Mouse (Mus musculus): ENCODE data around the gene Calm2. TPM values are rescaled to one million over a fixed set of nuclear protein-coding genes. Genes with fewer than 3 reads are reported as not detected.

Gene Calm2
- 1,326 and 1,445 TPM in 2 replicates for polyA plus RNA-seq (2014; fragmentation: Nextera tagmentation; extraction: Ambion mirVana)

- ATAC-seq (ENCODE audit: low FRiP score) (peak; percentile 92), DNase-seq (ENCODE audit: low spot score, missing footprints) (peak; percentile 99)
- peak within 1 kb of the TSS; percentile 67 for H3K4me2 ChIP-seq
- H3K27me3 ChIP-seq (ENCODE audit: control insufficient read depth, insufficient read depth, low read length), result no peaks in the 10 kb centered on the region
- peak within 1 kb of the TSS; percentile 91 for H3K4me3 ChIP-seq (ENCODE audit: low read depth, low read length)
- peak within 1 kb of the TSS; percentile 99 for H3K27ac ChIP-seq (ENCODE audit: low read depth, low read length)
- peak within 1 kb of the TSS; percentile 100 for H3K9ac ChIP-seq (ENCODE audit: low read length)
- WGBS, result under 1% methylated on average over 60 of the region's 69 CpGs
- H3K9me3 ChIP-seq (ENCODE audit: control insufficient read depth, low read length), result no peaks in the 10 kb centered on the region
- H3K4me1 ChIP-seq (ENCODE audit: control insufficient read depth, insufficient read depth, low read length), result peaks cover 29% of the 10 kb centered on the region
- no peaks in the 10 kb centered on the region for H3K36me3 ChIP-seq (ENCODE audit: control insufficient read depth, insufficient read depth, low read length)
Observed at GRCm38 (mm10) chr17:87446767-87447611, at the start of gene Calm2. Gene Calm2, minus strand, starts transcription at chr17:87446935.

GRCm38 (mm10) chr17:87495504-87495903, 48.8 kb upstream of the Calm2 start:
- Histone ChIP-seq H3K27ac (ENCODE audit: low read depth, low read length) (no peak overlapping the region), H3K4me1 (ENCODE audit: control insufficient read depth, insufficient read depth, low read length) (no peaks in the 10 kb centered on the region), H3K4me2 (no peak overlapping the region), H3K9me3 (ENCODE audit: control insufficient read depth, low read length) (no peaks in the 10 kb centered on the region), H3K36me3 (ENCODE audit: control insufficient read depth, insufficient read depth, low read length) (no peaks in the 10 kb centered on the region), H3K4me3 (ENCODE audit: low read depth, low read length) (no peak overlapping the region), H3K27me3 (ENCODE audit: control insufficient read depth, insufficient read depth, low read length) (no peaks in the 10 kb centered on the region), H3K9ac (ENCODE audit: low read length) (no peak overlapping the region)
- no peak for ATAC-seq (ENCODE audit: low FRiP score)
- 92% methylated on average over 4 of the region's 4 CpGs for WGBS
- no peak for DNase-seq (ENCODE audit: low spot score, missing footprints)

- H3K27ac ChIP-seq (ENCODE audit: low read depth, low read length), result no peak overlapping the region
- H3K9ac ChIP-seq (ENCODE audit: low read length), result no peak overlapping the region
- H3K27me3 ChIP-seq (ENCODE audit: control insufficient read depth, insufficient read depth, low read length), result no peaks in the 10 kb centered on the region
- no peaks in the 10 kb centered on the region for H3K36me3 ChIP-seq (ENCODE audit: control insufficient read depth, insufficient read depth, low read length)
- 97% methylated on average over 4 of the region's 4 CpGs for WGBS
- no peaks in the 10 kb centered on the region for H3K4me1 ChIP-seq (ENCODE audit: control insufficient read depth, insufficient read depth, low read length)
- no peak overlapping the region for H3K4me2 ChIP-seq
- no peaks in the 10 kb centered on the region for H3K9me3 ChIP-seq (ENCODE audit: control insufficient read depth, low read length)
- no peak for DNase-seq (ENCODE audit: low spot score, missing footprints)
- H3K4me3 ChIP-seq (ENCODE audit: low read depth, low read length), result no peak overlapping the region
- ATAC-seq (ENCODE audit: low FRiP score), result no peak
Observed at GRCm38 (mm10) chr17:87494310-87494709, 47.6 kb upstream of the Calm2 start.

GRCm38 (mm10) chr17:87492286-87492685, 45.6 kb upstream of the Calm2 start:
- no peak overlapping the region for H3K4me3 ChIP-seq (ENCODE audit: low read depth, low read length)
- WGBS, result 38% methylated on average over 4 of the region's 4 CpGs
- H3K9ac ChIP-seq (ENCODE audit: low read length), result no peak overlapping the region
- H3K27ac ChIP-seq (ENCODE audit: low read depth, low read length), result no peak overlapping the region
- no peaks in the 10 kb centered on the region for H3K36me3 ChIP-seq (ENCODE audit: control insufficient read depth, insufficient read depth, low read length)
- H3K27me3 ChIP-seq (ENCODE audit: control insufficient read depth, insufficient read depth, low read length), result no peaks in the 10 kb centered on the region
- DNase-seq (ENCODE audit: low spot score, missing footprints) (no peak), ATAC-seq (ENCODE audit: low FRiP score) (no peak)
- H3K4me2 ChIP-seq, result no peak overlapping the region
- H3K9me3 ChIP-seq (ENCODE audit: control insufficient read depth, low read length), result no peaks in the 10 kb centered on the region
- no peaks in the 10 kb centered on the region for H3K4me1 ChIP-seq (ENCODE audit: control insufficient read depth, insufficient read depth, low read length)

GRCm38 (mm10) chr17:87490295-87490694, 43.6 kb upstream of the Calm2 start:
- DNase-seq (ENCODE audit: low spot score, missing footprints) (no peak), ATAC-seq (ENCODE audit: low FRiP score) (no peak)
- no peak overlapping the region for H3K4me3 ChIP-seq (ENCODE audit: low read depth, low read length)
- no peak overlapping the region for H3K4me2 ChIP-seq
- H3K4me1 ChIP-seq (ENCODE audit: control insufficient read depth, insufficient read depth, low read length), result no peaks in the 10 kb centered on the region
- no peaks in the 10 kb centered on the region for H3K27me3 ChIP-seq (ENCODE audit: control insufficient read depth, insufficient read depth, low read length)
- no peak overlapping the region for H3K9ac ChIP-seq (ENCODE audit: low read length)
- H3K27ac ChIP-seq (ENCODE audit: low read depth, low read length), result no peak overlapping the region
- no peaks in the 10 kb centered on the region for H3K9me3 ChIP-seq (ENCODE audit: control insufficient read depth, low read length)
- 73% methylated on average over 6 of the region's 6 CpGs for WGBS
- H3K36me3 ChIP-seq (ENCODE audit: control insufficient read depth, insufficient read depth, low read length), result no peaks in the 10 kb centered on the region

- Histone ChIP-seq H3K27ac (ENCODE audit: low read depth, low read length) (no peak overlapping the region), H3K27me3 (ENCODE audit: control insufficient read depth, insufficient read depth, low read length) (no peaks in the 10 kb centered on the region), H3K36me3 (ENCODE audit: control insufficient read depth, insufficient read depth, low read length) (no peaks in the 10 kb centered on the region), H3K4me2 (no peak overlapping the region), H3K9ac (ENCODE audit: low read length) (no peak overlapping the region), H3K4me1 (ENCODE audit: control insufficient read depth, insufficient read depth, low read length) (no peaks in the 10 kb centered on the region), H3K9me3 (ENCODE audit: control insufficient read depth, low read length) (no peaks in the 10 kb centered on the region), H3K4me3 (ENCODE audit: low read depth, low read length) (no peak overlapping the region)
- WGBS, result 92% methylated on average over 5 of the region's 5 CpGs
- ATAC-seq (ENCODE audit: low FRiP score) (no peak), DNase-seq (ENCODE audit: low spot score, missing footprints) (no peak)
Observed at GRCm38 (mm10) chr17:87485751-87486150, 39.0 kb upstream of the Calm2 start.

- ATAC-seq (ENCODE audit: low FRiP score) (no peak), DNase-seq (ENCODE audit: low spot score, missing footprints) (peak; percentile 75)
- H3K4me2 ChIP-seq, result no peak overlapping the region
- no peaks in the 10 kb centered on the region for H3K36me3 ChIP-seq (ENCODE audit: control insufficient read depth, insufficient read depth, low read length)
- H3K27ac ChIP-seq (ENCODE audit: low read depth, low read length), result no peak overlapping the region
- H3K4me3 ChIP-seq (ENCODE audit: low read depth, low read length), result no peak overlapping the region
- 63% methylated on average over 3 of the region's 3 CpGs for WGBS
- no peaks in the 10 kb centered on the region for H3K4me1 ChIP-seq (ENCODE audit: control insufficient read depth, insufficient read depth, low read length)
- no peak overlapping the region for H3K9ac ChIP-seq (ENCODE audit: low read length)
- H3K9me3 ChIP-seq (ENCODE audit: control insufficient read depth, low read length), result no peaks in the 10 kb centered on the region
- H3K27me3 ChIP-seq (ENCODE audit: control insufficient read depth, insufficient read depth, low read length), result no peaks in the 10 kb centered on the region
Observed at GRCm38 (mm10) chr17:87482867-87483266, 36.1 kb upstream of the Calm2 start.

GRCm38 (mm10) chr17:87478569-87478968, 31.8 kb upstream of the Calm2 start:
- Histone ChIP-seq H3K4me1 (ENCODE audit: control insufficient read depth, insufficient read depth, low read length) (peaks cover 11% of the 10 kb centered on the region; the same call in 1 of the 2 replicates), H3K9me3 (ENCODE audit: control insufficient read depth, low read length) (no peaks in the 10 kb centered on the region), H3K27me3 (ENCODE audit: control insufficient read depth, insufficient read depth, low read length) (peaks cover 4% of the 10 kb centered on the region), H3K4me2 (no peak overlapping the region), H3K27ac (ENCODE audit: low read depth, low read length) (no peak overlapping the region), H3K4me3 (ENCODE audit: low read depth, low read length) (no peak overlapping the region), H3K36me3 (ENCODE audit: control insufficient read depth, insufficient read depth, low read length) (no peaks in the 10 kb centered on the region), H3K9ac (ENCODE audit: low read length) (no peak overlapping the region)
- 74% methylated on average over 9 of the region's 9 CpGs for WGBS
- DNase-seq (ENCODE audit: low spot score, missing footprints), result peak; percentile 76
- ATAC-seq (ENCODE audit: low FRiP score), result no peak

GRCm38 (mm10) chr17:87477611-87478010, 30.9 kb upstream of the Calm2 start:
- no peaks in the 10 kb centered on the region for H3K36me3 ChIP-seq (ENCODE audit: control insufficient read depth, insufficient read depth, low read length)
- DNase-seq (ENCODE audit: low spot score, missing footprints) (no peak), ATAC-seq (ENCODE audit: low FRiP score) (no peak)
- no peak overlapping the region for H3K4me2 ChIP-seq
- no peaks in the 10 kb centered on the region for H3K9me3 ChIP-seq (ENCODE audit: control insufficient read depth, low read length)
- no peak overlapping the region for H3K4me3 ChIP-seq (ENCODE audit: low read depth, low read length)
- H3K4me1 ChIP-seq (ENCODE audit: control insufficient read depth, insufficient read depth, low read length), result peaks cover 15% of the 10 kb centered on the region; the same call in 1 of the 2 replicates
- WGBS, result 71% methylated on average over 16 of the region's 16 CpGs
- H3K9ac ChIP-seq (ENCODE audit: low read length), result no peak overlapping the region
- no peak overlapping the region for H3K27ac ChIP-seq (ENCODE audit: low read depth, low read length)
- peaks cover 10% of the 10 kb centered on the region for H3K27me3 ChIP-seq (ENCODE audit: control insufficient read depth, insufficient read depth, low read length)
